In the genomic region with DNA sequence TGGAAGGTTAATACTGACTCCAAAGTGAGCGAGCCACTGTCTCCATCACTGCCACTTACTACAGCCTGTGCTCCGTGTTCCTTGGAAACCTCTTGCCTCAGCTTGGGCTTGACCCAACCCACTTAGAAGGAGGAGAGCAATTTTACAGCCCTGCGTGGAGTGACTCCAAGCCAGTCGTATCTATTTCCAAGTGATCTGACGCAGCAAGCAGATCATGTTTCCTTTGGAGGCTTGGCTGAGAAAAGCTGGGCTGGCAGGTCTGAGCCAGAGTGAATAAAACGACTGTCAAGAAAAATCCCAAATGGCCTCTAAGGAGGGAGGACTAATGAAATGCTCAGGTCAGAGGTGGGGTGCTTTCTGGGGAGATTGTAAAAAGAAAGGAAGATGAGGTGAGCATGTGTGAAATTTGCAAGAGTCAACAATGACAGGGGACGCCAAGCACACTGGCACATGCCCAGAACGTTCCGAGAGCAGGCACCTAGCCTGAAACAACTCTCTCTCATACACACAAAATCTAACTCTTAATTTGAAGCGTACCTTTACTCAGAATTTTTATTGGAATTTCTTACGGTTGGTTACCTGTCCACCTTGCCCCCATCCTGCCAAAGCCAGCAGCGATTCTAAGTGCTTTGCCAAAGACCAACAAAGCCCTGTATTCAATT, we compare ENCODE assay signal across 7 mouse cellular contexts.
A peak's percentile ranks its signal among the peaks of the same experiment; 100 is the strongest.
DNase-seq lines count a peak whose midpoint lies in the region; TF ChIP-seq lines count a peak whose summit lies in the region.

No protein-coding gene starts in this region.

- peaks cover 35% of the 10 kb centered on the region for H3K4me1 ChIP-seq in brown adipose tissue, adult 24 weeks (ENCODE audit: control insufficient read depth, insufficient read depth, insufficient read length, low read length)
- no peaks in the 10 kb centered on the region for H3K4me1 ChIP-seq in thymus, adult 2 months (replicated peaks; ENCODE audit: control insufficient read depth, insufficient read depth, low read length)

- no peak for TF ChIP-seq POLR2A in thymus, adult 2 months (IDR thresholded peaks at IDR 0.05; ENCODE audit: control insufficient read depth, extremely low read depth, insufficient read depth, low read length, poor library complexity)

- no peaks in the 10 kb centered on the region for H3K27me3 ChIP-seq in thymus, adult 2 months (ENCODE audit: control insufficient read depth, insufficient read depth, low read length)

- H3K36me3 ChIP-seq in thymus, adult 2 months (ENCODE audit: control insufficient read depth, insufficient read depth, low read length): no peaks in the 10 kb centered on the region

- TF ChIP-seq CTCF in thymus, adult 2 months (IDR thresholded peaks at IDR 0.05; ENCODE audit: borderline replicate concordance, control insufficient read depth, extremely low read depth, insufficient read depth, low read length, poor library complexity): no peak

- 90% methylated on average over 12 of the region's 12 CpGs for WGBS in thymus, adult 2 months

- peak overlapping the region; percentile 56 for H3K27ac ChIP-seq in brown adipose tissue, adult 24 weeks (replicated peaks; ENCODE audit: low read depth, low read length)
- H3K27ac ChIP-seq in thymus, adult 2 months (ENCODE audit: control insufficient read depth, insufficient read depth, low read length): no peak overlapping the region

- no peak overlapping the region for H3K4me3 ChIP-seq in brown adipose tissue, adult 24 weeks (ENCODE audit: insufficient read depth, low read depth, low read length)
- H3K4me3 ChIP-seq in thymus, adult 2 months (ENCODE audit: control insufficient read depth, insufficient read depth, low read length): no peak overlapping the region

- peak; percentile 43 for DNase-seq in Muller cell, postnatal 12 days (ENCODE audit: inconsistent ontology term)
- DNase-seq in heart, adult 9 months (ENCODE audit: low spot score in 2 of 2): peak; percentile 91 to 93
- DNase-seq in kidney, postnatal 10 days: peak; percentile 83
- DNase-seq in ovary, postnatal 36 days (ENCODE audit: low spot score): peak; percentile 62
- no peak for DNase-seq in thymus, adult 2 months
- no peak for DNase-seq in retina, embryonic 14.5 days (ENCODE audit: low spot score)

Comparison
In these comparisons a context has a peak if more than half of its experiments do, and no peak if none do; other contexts are left out.
1. DNase-seq: peak in Muller cell, postnatal 12 days (single experiment), heart, adult 9 months (2 of 2), kidney, postnatal 10 days (single experiment) and ovary, postnatal 36 days (single experiment); none in thymus, adult 2 months (single experiment) and retina, embryonic 14.5 days (single experiment).